Mouse (Mus musculus) urinary bladder, postnatal 14 days (tissue): Measurements from ENCODE around the gene Ube2l3.
"Not testable (repeated sequence)": the region's sequence is repeated elsewhere in the genome, so short reads cannot be mapped to it uniquely, and the experiment has no call there.

Source experiments
- DNase-seq: peaks from one replicate; pipeline ENCODE4 v3.0.0; 2021; ENCODE audit warnings: low spot score

The Ube2l3 gene

GRCm38 (mm10) chr16:17202549-17202948 is at the start of gene Ube2l3:
TSS of gene Ube2l3 (minus strand) at chr16:17202649.
- DNase-seq, result no peak

GRCm38 (mm10) chr16:17251539-17251938 is 49.1 kb upstream of the Ube2l3 start:
- DNase-seq, result peak; percentile 85

- peak; percentile 55 for DNase-seq
Observed at GRCm38 (mm10) chr16:17249135-17249534, 46.7 kb upstream of the Ube2l3 start.

GRCm38 (mm10) chr16:17247727-17248126 is 45.3 kb upstream of the Ube2l3 start:
- DNase-seq, result peak; percentile 33

GRCm38 (mm10) chr16:17244996-17245395 is 42.5 kb upstream of the Ube2l3 start:
- no peak for DNase-seq

DNA sequence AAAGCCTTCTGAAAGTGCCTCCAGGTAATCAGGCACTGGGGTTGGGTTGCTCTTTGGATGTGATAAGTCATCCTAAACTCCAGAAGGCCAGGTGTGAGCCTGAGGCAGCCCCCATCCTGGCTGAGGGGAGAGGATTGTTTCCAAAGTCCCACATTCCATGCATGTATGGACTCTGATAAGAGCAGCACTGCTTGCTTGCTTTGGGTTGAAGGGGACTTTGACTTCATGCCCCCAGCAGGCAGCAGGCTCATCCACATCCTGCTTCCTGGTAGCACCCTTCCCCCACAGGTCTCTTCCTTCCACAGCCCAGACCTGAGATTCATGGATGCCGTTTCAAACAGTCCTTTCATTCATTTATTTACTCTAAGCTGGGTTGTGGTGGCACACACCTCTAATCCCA is 41.3 kb upstream of the Ube2l3 start:
- DNase-seq, result no peak

GRCm38 (mm10) chr16:17239409-17239808 is 37.0 kb upstream of the Ube2l3 start:
- no peak for DNase-seq

DNA sequence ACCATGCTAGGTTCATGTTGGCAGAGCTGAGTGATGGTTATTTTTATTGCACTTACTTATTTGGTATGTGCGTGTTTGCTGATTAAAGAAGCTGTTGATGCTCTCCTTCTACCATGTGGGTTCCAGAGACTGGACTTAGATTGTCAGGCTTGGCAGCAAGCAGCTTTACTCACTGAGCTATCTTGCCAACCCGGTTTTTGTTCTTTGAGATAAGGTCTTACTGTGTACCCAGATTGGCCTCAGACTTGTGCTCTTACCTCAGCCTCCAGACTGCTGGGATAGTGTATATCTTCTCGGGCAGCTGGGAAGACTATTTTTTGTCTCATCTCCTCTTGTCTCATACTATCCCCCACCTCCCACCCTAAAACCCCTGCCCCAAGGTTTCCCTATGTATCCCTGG is 35.2 kb upstream of the Ube2l3 start:
- DNase-seq, result peak; percentile 41

GRCm38 (mm10) chr16:17234916-17235665 is 32.6 kb upstream of the Ube2l3 start:
- peak; percentile 73 for DNase-seq

- peak; percentile 46 for DNase-seq
Observed at GRCm38 (mm10) chr16:17234499-17234895, 32.0 kb upstream of the Ube2l3 start.

- DNase-seq, result peak; percentile 35
Observed at GRCm38 (mm10) chr16:17233702-17234498, 31.5 kb upstream of the Ube2l3 start.

- DNase-seq, result peak; percentile 96
Observed at GRCm38 (mm10) chr16:17232794-17233701, 30.6 kb upstream of the Ube2l3 start, which contains the start of gene Hic2. TSS of gene Hic2 (plus strand) at chr16:17233572.

- DNase-seq, result not testable (repeated sequence)
Observed at GRCm38 (mm10) chr16:17231523-17231922, 29.1 kb upstream of the Ube2l3 start.

GRCm38 (mm10) chr16:17226496-17226895 is 24.0 kb upstream of the Ube2l3 start:
- no peak for DNase-seq

GRCm38 (mm10) chr16:17225584-17225983 is 23.1 kb upstream of the Ube2l3 start:
- peak; percentile 73 for DNase-seq

DNA sequence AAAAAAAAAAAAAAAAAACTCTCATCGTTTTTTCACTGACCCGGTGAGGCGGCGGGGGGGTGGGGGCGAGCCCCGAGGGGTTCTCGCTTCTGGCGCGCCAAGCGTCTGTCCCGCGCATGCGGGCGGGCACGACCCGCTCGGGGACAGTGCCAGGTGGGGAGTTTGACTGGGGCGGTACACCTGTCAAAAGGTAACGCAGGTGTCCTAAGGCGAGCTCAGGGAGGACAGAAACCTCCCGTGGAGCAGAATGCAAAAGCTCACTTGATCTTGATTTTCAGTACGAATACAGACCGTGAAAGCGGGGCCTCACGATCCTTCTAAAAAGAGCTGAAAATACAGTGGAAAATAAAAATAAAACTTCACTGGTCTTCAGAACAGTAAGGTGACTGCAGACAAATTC is 19.7 kb upstream of the Ube2l3 start:
- DNase-seq, result peak; percentile 97

GRCm38 (mm10) chr16:17220127-17220733 is 17.8 kb upstream of the Ube2l3 start:
- DNase-seq, result peak; percentile 34

GRCm38 (mm10) chr16:17216934-17217633 is 14.6 kb upstream of the Ube2l3 start:
- DNase-seq, result no peak

- peak; percentile 94 for DNase-seq
Observed at GRCm38 (mm10) chr16:17209981-17210838, 7.8 kb upstream of the Ube2l3 start.

- DNase-seq, result peak; percentile 14
Observed at GRCm38 (mm10) chr16:17209404-17209960, 7.0 kb upstream of the Ube2l3 start.
